In the genomic region with DNA sequence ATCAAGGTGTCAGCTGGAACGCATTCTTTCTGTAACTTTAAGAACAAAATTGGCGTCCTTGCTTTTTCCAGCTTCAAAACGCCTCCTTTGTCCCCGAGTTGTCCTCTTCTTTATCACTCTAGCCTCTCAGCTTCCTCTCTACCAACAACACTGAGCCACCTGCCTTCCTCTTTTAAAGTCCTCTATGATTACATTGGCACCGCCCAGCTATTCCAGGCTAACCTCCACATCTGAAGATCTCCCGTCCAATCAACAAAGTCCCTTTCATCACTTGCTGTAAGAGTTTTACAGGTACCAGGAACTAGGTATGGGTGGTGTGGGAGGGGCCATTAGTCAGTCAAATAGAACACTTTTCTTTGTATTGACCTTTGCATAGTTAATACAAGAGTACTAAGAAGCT, we compare ENCODE assay signal across 13 mouse cellular contexts. TPM values are rescaled to one million over a fixed set of nuclear protein-coding genes. Genes with fewer than 3 reads are reported as not detected.
DNase-seq lines count a peak whose midpoint lies in the region; ATAC-seq and TF ChIP-seq lines count a peak whose summit lies in the region.
"Had no signal": no experiment of that assay in that cellular context is flagged by ENCODE, and none has a peak within 500 bp of the region (broad histone marks: within the 10 kb centered on the region; RNA-seq: fewer than 3 reads in every experiment).

No protein-coding gene starts in this region.

- H3K27ac ChIP-seq in heart, postnatal 0 days (ENCODE audit: low read depth): no peak overlapping the region
- peak overlapping the region; percentile 6; the same call in 1 of the 2 replicates for H3K27ac ChIP-seq in liver, embryonic 13.5 days
- H3K27ac ChIP-seq in stomach, embryonic 16.5 days (ENCODE audit: low read length): peak overlapping the region; percentile 23; the same call in 1 of the 2 replicates
- H3K27ac ChIP-seq: embryonic facial prominence, embryonic 12.5 days; limb, embryonic 15.5 days; macrophage; midbrain, embryonic 15.5 days had no signal

- no peak for DNase-seq in heart, postnatal 0 days (ENCODE audit: low spot score)
- DNase-seq in heart, postnatal 36 days: no peak
- no peak for DNase-seq in liver, embryonic 13.5 days
- no peak for DNase-seq in left cerebral cortex, postnatal 10 days (ENCODE audit: extremely low spot score in 1 of 2, low spot score in 2 of 2)
- no peak for DNase-seq in right cerebral cortex, postnatal 10 days (ENCODE audit: low spot score in 2 of 2)
- DNase-seq: cerebellum, postnatal 36 days; gastrocnemius, postnatal 14 days had no signal

- intact Hi-C loops in heart, postnatal 36 days (cut with DNase I): no loop called here
- intact Hi-C loops in left cerebral cortex, postnatal 10 days (cut with DNase I): no loop called here

- no peak for TF ChIP-seq EP300 in heart, postnatal 0 days (IDR thresholded peaks at IDR 0.05; ENCODE audit: low read depth)

- H3K36me3 ChIP-seq in heart, postnatal 0 days (replicated peaks; ENCODE audit: control insufficient read depth, insufficient read depth, low read length): no peaks in the 10 kb centered on the region
- H3K36me3 ChIP-seq in liver, embryonic 13.5 days: 0 out of 2 replicates have a peak, but pooled peaks cover 3% of the 10 kb centered on the region
- no peaks in the 10 kb centered on the region for H3K36me3 ChIP-seq in stomach, embryonic 16.5 days (ENCODE audit: control insufficient read depth, insufficient read depth, low read length)
- H3K36me3 ChIP-seq: embryonic facial prominence, embryonic 12.5 days; limb, embryonic 15.5 days; midbrain, embryonic 15.5 days had no signal

- no peak overlapping the region for H3K4me3 ChIP-seq in heart, postnatal 0 days (ENCODE audit: low read depth, low read length)
- no peak overlapping the region for H3K4me3 ChIP-seq in liver, embryonic 13.5 days (replicated peaks)
- no peak overlapping the region for H3K4me3 ChIP-seq in stomach, embryonic 16.5 days (replicated peaks; ENCODE audit: low read length)
- H3K4me3 ChIP-seq: embryonic facial prominence, embryonic 12.5 days; limb, embryonic 15.5 days; midbrain, embryonic 15.5 days had no signal

- H3K4me2 ChIP-seq in heart, postnatal 0 days (ENCODE audit: low read depth, low read length): 0 out of 2 replicates have a peak overlapping the region, but pooled peaks have one; percentile 4
- H3K4me2 ChIP-seq in liver, embryonic 13.5 days: 0 out of 2 replicates have a peak overlapping the region, but pooled peaks have one; percentile 13
- H3K4me2 ChIP-seq in stomach, embryonic 16.5 days (ENCODE audit: low read depth, low read length): no peak overlapping the region
- H3K4me2 ChIP-seq: embryonic facial prominence, embryonic 12.5 days; limb, embryonic 15.5 days; midbrain, embryonic 15.5 days had no signal

- no peaks in the 10 kb centered on the region for H3K9me3 ChIP-seq in heart, postnatal 0 days (replicated peaks; ENCODE audit: control insufficient read depth, low read length)
- H3K9me3 ChIP-seq in liver, embryonic 13.5 days (replicated peaks): no peaks in the 10 kb centered on the region
- H3K9me3 ChIP-seq in stomach, embryonic 16.5 days (replicated peaks; ENCODE audit: control insufficient read depth, low read length): no peaks in the 10 kb centered on the region
- H3K9me3 ChIP-seq: embryonic facial prominence, embryonic 12.5 days; limb, embryonic 15.5 days; midbrain, embryonic 15.5 days had no signal

- no peaks in the 10 kb centered on the region for H3K27me3 ChIP-seq in heart, postnatal 0 days (ENCODE audit: control insufficient read depth, insufficient read depth, low read length)
- H3K27me3 ChIP-seq in liver, embryonic 13.5 days: no peaks in the 10 kb centered on the region
- H3K27me3 ChIP-seq in stomach, embryonic 16.5 days (ENCODE audit: control insufficient read depth, insufficient read depth, low read length): no peaks in the 10 kb centered on the region
- H3K27me3 ChIP-seq: embryonic facial prominence, embryonic 12.5 days; limb, embryonic 15.5 days; midbrain, embryonic 15.5 days had no signal

- H3K4me1 ChIP-seq in heart, postnatal 0 days (ENCODE audit: control insufficient read depth, insufficient read depth): peaks cover 18% of the 10 kb centered on the region
- H3K4me1 ChIP-seq in liver, embryonic 13.5 days (replicated peaks): peaks cover 75% of the 10 kb centered on the region
- peaks cover 7% of the 10 kb centered on the region; the same call in 1 of the 2 replicates for H3K4me1 ChIP-seq in stomach, embryonic 16.5 days (ENCODE audit: control insufficient read depth, insufficient read depth, low read length)
- H3K4me1 ChIP-seq: limb, embryonic 15.5 days; midbrain, embryonic 15.5 days had no signal

- no peak for TF ChIP-seq CTCF in heart, postnatal 0 days (IDR thresholded peaks at IDR 0.05; ENCODE audit: low read depth)

- WGBS in heart, postnatal 0 days: 26% methylated on average over 6 of the region's 6 CpGs
- WGBS in liver, embryonic 13.5 days (ENCODE audit: insufficient replicate concordance): 19% methylated on average over 6 of the region's 6 CpGs
- 35% methylated on average over 6 of the region's 6 CpGs for WGBS in stomach, embryonic 16.5 days

- no peak for ATAC-seq in heart, postnatal 0 days (ENCODE audit: insufficient read depth, low read depth)
- 0 out of 2 replicates have a peak, but pooled peaks have one; percentile 36 for ATAC-seq in common myeloid progenitor, adult 5-6 weeks (replicated peaks; ENCODE audit: low read depth, poor library complexity, severe bottlenecking)
- peak; percentile 37; the same call in 1 of the 2 replicates for ATAC-seq in liver, embryonic 13.5 days (ENCODE audit: low read depth)
- peak; percentile 78 for ATAC-seq in stomach, embryonic 16.5 days (ENCODE audit: insufficient read depth, low FRiP score)
- ATAC-seq: midbrain, embryonic 15.5 days had no signal

- H3K9ac ChIP-seq in heart, postnatal 0 days (replicated peaks; ENCODE audit: low read depth, low read length): no peak overlapping the region
- peak overlapping the region; percentile 14; the same call in 1 of the 2 replicates for H3K9ac ChIP-seq in liver, embryonic 13.5 days
- H3K9ac ChIP-seq in stomach, embryonic 16.5 days (ENCODE audit: low read length): no peak overlapping the region
- H3K9ac ChIP-seq: embryonic facial prominence, embryonic 12.5 days; limb, embryonic 15.5 days; midbrain, embryonic 15.5 days had no signal

RNA-seq across cellular contexts. Expression of a gene that starts 17.8 kb away (rescaled TPM):
- 25.2 and 30.3 TPM in 2 replicates for total RNA-seq in heart, postnatal 0 days (2014; rRNA removed; ENCODE audit: low replicate concordance)
- polyA plus RNA-seq in heart, postnatal 0 days (2015; fragmentation: Nextera tagmentation; extraction: Ambion mirVana): 16.1 and 17.0 TPM in 2 replicates
- total RNA-seq in heart, postnatal 36 days (2021): 10 to 100 TPM; 33.6 to 34.3 TPM
- total RNA-seq in common myeloid progenitor, adult 5-6 weeks (2017): 33.5 and 40.9 TPM in 2 replicates
- 35.8 and 41.3 TPM in 2 replicates for polyA plus RNA-seq in liver, embryonic 13.5 days (2015; fragmentation: Nextera tagmentation; extraction: Ambion mirVana)
- polyA plus RNA-seq in stomach, embryonic 16.5 days (2015; fragmentation: Nextera tagmentation; extraction: Ambion mirVana): 31.0 and 32.7 TPM in 2 replicates
- total RNA-seq in left cerebral cortex, postnatal 10 days (2021): 100 to 1,000 TPM; 146 to 152 TPM

RNA-seq across cellular contexts. Expression of a gene that starts 27.7 kb away (rescaled TPM):
- total RNA-seq in heart, postnatal 0 days (2014; rRNA removed; ENCODE audit: low replicate concordance): 2.1 and 3.1 TPM in 2 replicates
- 6.3 and 8.8 TPM in 2 replicates for polyA plus RNA-seq in heart, postnatal 0 days (2015; fragmentation: Nextera tagmentation; extraction: Ambion mirVana)
- 1 to 10 TPM; 8.0 to 9.4 TPM for total RNA-seq in heart, postnatal 36 days (2021)
- total RNA-seq in common myeloid progenitor, adult 5-6 weeks (2017): 24.8 and 26.3 TPM in 2 replicates
- 9.2 and 11.9 TPM in 2 replicates for polyA plus RNA-seq in liver, embryonic 13.5 days (2015; fragmentation: Nextera tagmentation; extraction: Ambion mirVana)
- polyA plus RNA-seq in stomach, embryonic 16.5 days (2015; fragmentation: Nextera tagmentation; extraction: Ambion mirVana): 17.5 and 17.9 TPM in 2 replicates
- 10 to 100 TPM; 27.0 to 27.5 TPM for total RNA-seq in left cerebral cortex, postnatal 10 days (2021)
